Mouse (Mus musculus) layer of hippocampus, adult 18-20 months (tissue): ENCODE measurements at regions not wholly inside any gene's neighbourhood (a gene's known extent, or its start where the extent isn't known, plus 50 kb on each side); places are given as distances from the start of the nearest gene placed in this dataset.

Experiments used
- DNase-seq, 2 experiments: peaks; one replicate each; pipeline ENCODE4 v3.0.0; 2022; ENCODE audit warnings: low spot score in 2 of 2

GRCm38 (mm10) chr16:76232680-76233079 is 140.9 kb downstream of the Nrip1 start:
- DNase-seq = no peak

DNA sequence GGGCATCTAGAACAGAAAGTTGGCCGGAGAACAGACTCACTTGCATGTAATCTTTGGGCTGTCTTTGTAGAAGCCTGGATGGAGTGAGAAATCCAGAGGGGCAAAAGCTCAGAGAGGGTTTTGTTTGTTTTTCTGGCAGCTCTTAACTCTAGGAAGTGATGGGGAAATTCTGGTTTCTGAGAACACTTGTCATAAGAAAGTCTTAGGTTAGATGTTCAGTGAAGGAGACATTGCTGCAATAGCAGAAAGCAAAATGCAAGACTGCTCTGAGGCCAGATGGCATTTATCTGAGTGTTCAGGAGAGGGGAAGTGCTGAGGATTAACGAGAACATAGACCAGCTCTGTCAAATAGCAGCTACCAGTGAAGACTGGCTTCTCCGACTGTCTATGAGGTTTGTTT is 141.5 kb downstream of the Nrip1 start:
- no peak for DNase-seq

- no peak for DNase-seq
Measured at GRCm38 (mm10) chr16:76230516-76231302, 142.9 kb downstream of the Nrip1 start.

DNA sequence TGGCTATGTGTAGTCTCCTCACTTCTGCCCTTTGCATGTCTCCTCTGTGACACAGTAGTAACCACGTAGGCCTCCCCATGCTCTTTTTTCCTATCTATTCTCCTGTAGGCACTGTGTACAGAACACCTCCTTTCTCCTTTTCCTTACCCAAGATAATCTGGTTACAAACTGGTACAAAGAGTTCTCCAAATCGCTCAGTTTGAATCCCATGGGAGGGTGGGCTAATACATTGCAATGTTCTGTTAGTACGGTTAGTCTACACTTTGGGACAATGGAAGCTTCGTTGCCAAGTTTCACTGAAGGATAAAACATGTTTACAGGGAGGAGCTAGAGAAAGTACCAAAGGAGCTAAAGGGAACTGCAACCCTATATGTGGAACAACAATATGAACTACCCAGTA is 145.2 kb downstream of the Nrip1 start:
- no peak for DNase-seq

GRCm38 (mm10) chr16:76226446-76226845 is 147.2 kb downstream of the Nrip1 start:
- DNase-seq = no peak

- DNase-seq = no peak
Measured at GRCm38 (mm10) chr16:76225587-76226226, 147.9 kb downstream of the Nrip1 start.

DNA sequence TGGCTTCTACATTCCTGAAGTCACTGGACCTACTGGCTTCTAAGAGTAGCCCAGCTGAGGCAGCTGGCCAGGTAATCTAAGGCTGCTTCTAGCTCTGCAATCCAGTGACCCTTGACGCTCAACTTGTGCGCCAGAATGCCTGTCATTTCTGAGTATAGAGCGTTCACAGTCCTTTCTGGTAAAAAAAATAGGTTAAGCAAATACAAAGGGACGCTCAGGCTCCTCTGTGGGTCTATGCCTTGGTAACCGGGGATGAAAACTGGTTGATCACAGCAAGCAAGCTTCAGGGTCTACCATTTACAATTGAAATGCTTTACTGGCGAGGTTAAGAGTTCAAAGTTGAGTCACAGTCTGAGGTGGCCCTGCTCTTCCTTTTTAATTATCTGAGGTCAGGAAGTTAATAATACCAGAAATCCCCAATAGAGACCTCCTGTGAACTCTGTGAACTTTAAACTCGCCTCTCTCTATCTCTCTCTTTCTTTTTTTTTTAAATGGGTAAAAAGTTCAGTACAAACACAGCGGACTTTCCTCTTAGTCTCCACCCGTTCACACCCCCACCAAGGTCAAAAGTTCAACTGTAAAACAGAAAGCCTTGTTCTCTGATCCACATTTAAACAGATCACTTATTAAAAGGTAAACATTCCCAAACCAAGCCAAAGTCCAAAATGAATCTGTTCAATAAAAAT is 148.6 kb downstream of the Nrip1 start:
- DNase-seq = no peak

GRCm38 (mm10) chr16:76223716-76224115 is 149.9 kb downstream of the Nrip1 start:
- DNase-seq = peak in 1 of 2 experiments; percentile 23

- DNase-seq = no peak
Measured at GRCm38 (mm10) chr16:76222960-76223359, 150.7 kb downstream of the Nrip1 start.

DNA sequence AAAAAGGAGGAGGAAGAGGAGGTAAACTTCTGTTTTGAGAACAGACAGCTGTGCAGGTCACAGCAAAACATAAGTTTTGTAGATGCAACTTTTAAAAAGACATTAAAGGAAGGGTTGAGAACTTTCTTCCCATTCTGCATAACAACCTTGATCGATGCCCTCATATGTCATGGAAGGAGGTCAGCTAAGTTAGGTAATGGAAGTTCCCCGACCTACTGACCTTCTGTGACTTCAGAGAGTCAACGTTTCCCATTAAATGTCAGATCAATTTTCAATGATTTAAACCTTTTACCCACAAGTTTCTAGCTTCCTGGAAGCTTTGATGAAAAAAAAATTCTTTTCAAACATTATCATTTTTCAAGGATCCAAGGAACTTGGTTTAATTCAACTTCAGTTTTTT is 153.2 kb downstream of the Nrip1 start:
- DNase-seq = no peak

GRCm38 (mm10) chr16:76219233-76219632 is 154.4 kb downstream of the Nrip1 start:
- no peak for DNase-seq

- DNase-seq = no peak
Measured at GRCm38 (mm10) chr16:76218310-76219170, 155.1 kb downstream of the Nrip1 start.

DNA sequence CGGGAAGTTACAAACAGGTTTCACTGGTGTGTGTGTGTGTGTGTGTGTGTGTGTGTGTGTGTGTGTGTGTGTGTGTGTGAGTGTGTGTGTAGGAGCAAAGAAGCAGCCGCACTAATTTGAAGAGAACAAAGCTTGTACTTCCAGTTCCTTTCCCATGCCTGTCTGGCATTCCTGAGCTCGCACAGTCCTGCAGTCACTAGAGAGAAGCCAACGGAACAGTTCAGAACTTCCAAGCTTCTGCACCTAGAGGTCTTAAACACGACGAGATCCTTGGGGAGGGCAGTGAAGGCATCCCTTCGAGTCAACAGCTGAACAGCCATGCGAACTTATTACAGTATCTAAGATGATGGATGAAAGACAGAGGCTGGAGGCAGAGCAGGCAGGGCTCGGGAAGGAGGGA is 157.4 kb downstream of the Nrip1 start:
- DNase-seq = peak in 1 of 2 experiments; percentile 38

- peak in 1 of 2 experiments; percentile 32 for DNase-seq
Measured at GRCm38 (mm10) chr16:76215558-76215957, 158.1 kb downstream of the Nrip1 start.

DNA sequence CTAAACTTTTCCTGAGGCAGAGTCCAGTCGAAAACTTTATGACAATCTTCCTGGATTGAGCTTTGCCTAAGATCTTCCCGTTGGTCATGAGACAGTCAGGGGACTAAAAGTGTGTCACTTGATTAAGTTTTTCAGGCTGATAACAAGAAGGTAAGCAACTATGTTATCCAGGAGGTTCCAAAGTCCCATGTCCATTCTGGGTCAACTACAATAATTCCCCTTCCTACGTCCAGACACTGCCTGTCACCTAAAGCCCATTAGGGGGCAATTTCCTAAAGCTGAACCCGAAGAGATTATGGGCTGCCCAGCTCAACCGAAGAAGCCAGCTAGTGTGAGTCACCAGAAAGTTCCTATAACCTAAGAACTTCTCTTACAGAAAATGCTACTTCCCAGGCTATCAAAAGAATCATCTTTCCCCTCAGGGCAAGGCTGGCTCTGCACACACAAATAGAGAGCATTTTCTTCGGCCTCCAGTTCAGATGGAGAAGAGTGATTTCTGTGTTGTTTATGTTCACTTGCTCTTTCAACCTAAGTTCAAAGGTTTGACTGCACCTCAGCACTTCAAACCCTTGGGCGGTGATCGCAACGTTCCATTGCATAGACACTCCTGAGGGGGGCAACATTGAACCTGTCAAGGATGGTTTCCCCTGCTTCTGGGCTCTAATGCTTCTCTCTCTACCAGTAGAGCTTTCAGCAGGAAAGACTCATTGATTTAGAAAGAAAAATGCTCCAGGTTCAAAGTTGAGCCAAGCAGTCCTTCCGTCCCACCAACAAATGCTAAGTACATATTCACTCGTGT is 171.7 kb downstream of the Nrip1 start:
- DNase-seq = peak in 1 of 2 experiments; percentile 42

- DNase-seq = no peak
Measured at GRCm38 (mm10) chr16:76200801-76201728, 172.6 kb downstream of the Nrip1 start.

- DNase-seq = peak in 1 of 2 experiments; percentile 58
Measured at GRCm38 (mm10) chr16:76200268-76200667, 173.4 kb downstream of the Nrip1 start.

- no peak for DNase-seq
Measured at GRCm38 (mm10) chr16:76199006-76199405, 174.6 kb downstream of the Nrip1 start.

GRCm38 (mm10) chr16:76194291-76194690 is 172.2 kb upstream of the Samsn1 start:
- DNase-seq = no peak
